26 mouse cellular contexts compared by ENCODE assay signal in the genomic region with DNA sequence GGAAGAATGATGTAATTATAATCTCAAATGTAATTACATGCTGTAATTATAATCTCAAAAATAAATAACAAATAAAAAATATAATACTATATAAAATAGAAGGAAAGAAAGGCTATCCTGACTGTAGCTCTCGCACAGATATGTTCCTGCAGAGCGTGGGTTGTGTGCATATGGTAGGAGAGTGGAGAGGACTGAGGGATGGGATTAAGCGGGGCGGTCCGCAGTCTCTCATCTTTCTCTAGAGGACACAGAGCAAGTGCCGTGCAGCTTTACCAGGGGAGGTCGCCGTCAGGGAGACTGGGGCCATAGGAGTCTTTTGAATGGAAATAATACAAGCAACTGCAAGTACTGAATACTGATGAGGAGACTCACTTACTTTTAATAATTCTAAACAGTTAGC. TPM values are rescaled to one million over a fixed set of nuclear protein-coding genes. Genes with fewer than 3 reads are reported as not detected.
"Had no signal": no experiment of that assay in that cellular context is flagged by ENCODE, and none has a peak within 500 bp of the region (broad histone marks: within the 10 kb centered on the region; RNA-seq: fewer than 3 reads in every experiment).

No protein-coding gene starts in this region.

- H3K36me3 ChIP-seq: heart, embryonic 15.5 days; hindbrain, embryonic 13.5 days; hindbrain, embryonic 15.5 days; kidney, embryonic 15.5 days; limb, embryonic 13.5 days; limb, embryonic 15.5 days had no signal

- DNase-seq: gastrocnemius, postnatal 14 days; gastrocnemius, postnatal 36 days; heart, adult 11 months; heart, adult 2 months; heart, postnatal 14 days; heart, postnatal 36 days; kidney, adult 11 months; kidney, adult 9 months; kidney, postnatal 14 days; kidney, postnatal 36 days; layer of hippocampus, adult 9-11 months; layer of hippocampus, postnatal 36 days; left cerebral cortex, postnatal 4 days had no signal

- H3K27me3 ChIP-seq: heart, embryonic 13.5 days; heart, embryonic 15.5 days; hindbrain, embryonic 13.5 days; hindbrain, embryonic 15.5 days; kidney, embryonic 15.5 days; limb, embryonic 13.5 days; limb, embryonic 15.5 days had no signal

- H3K9me3 ChIP-seq: heart, embryonic 15.5 days; hindbrain, embryonic 13.5 days; kidney, embryonic 15.5 days; limb, embryonic 15.5 days had no signal

- H3K4me1 ChIP-seq: kidney, embryonic 15.5 days; limb, embryonic 13.5 days; limb, embryonic 15.5 days had no signal

- H3K4me2 ChIP-seq: heart, embryonic 11.5 days; heart, embryonic 13.5 days; heart, embryonic 15.5 days; hindbrain, embryonic 13.5 days; hindbrain, embryonic 15.5 days; kidney, embryonic 15.5 days; limb, embryonic 13.5 days; limb, embryonic 15.5 days had no signal

- ATAC-seq: intestine, embryonic 16.5 days had no signal

- H3K27ac ChIP-seq: heart, adult 2 months; heart, embryonic 13.5 days; heart, embryonic 15.5 days; hindbrain, embryonic 13.5 days; hindbrain, embryonic 15.5 days; kidney, embryonic 15.5 days; kidney, postnatal 0 days; limb, embryonic 13.5 days; limb, embryonic 15.5 days had no signal

- H3K9ac ChIP-seq: heart, embryonic 13.5 days; heart, embryonic 15.5 days; hindbrain, embryonic 13.5 days; hindbrain, embryonic 15.5 days; kidney, embryonic 15.5 days; limb, embryonic 13.5 days; limb, embryonic 15.5 days had no signal

- H3K4me3 ChIP-seq: heart, adult 2 months; heart, embryonic 13.5 days; heart, embryonic 15.5 days; hindbrain, embryonic 13.5 days; hindbrain, embryonic 15.5 days; kidney, embryonic 15.5 days; limb, embryonic 13.5 days; limb, embryonic 15.5 days had no signal

RNA-seq across cellular contexts. Expression of a gene that starts 55.4 kb away (rescaled TPM):
- polyA plus RNA-seq: intestine, embryonic 14.5 days; intestine, embryonic 16.5 days; large intestine, adult 2 months; limb, embryonic 15.5 days; liver, adult 2 months had no signal
